Mouse (Mus musculus) MEL (cell line): ENCODE data around the gene Gclm.

Experiments
- CTCF ChIP-seq, 3 experiments: IDR thresholded peaks in 2 of 3; conservative IDR thresholded peaks in 1 of 3; 2 replicates each; pipeline ENCODE4 v1.5.1; 2011 to 2012; ENCODE audit warnings: low read length in 3 of 3, low read depth in 2 of 3, mild to moderate bottlenecking in 2 of 3, improper control_type of control experiment in 1 of 3, inconsistent platforms in 1 of 3, mixed read lengths in 1 of 3, moderate library complexity in 1 of 3; ENCODE audit not compliant: control insufficient read depth in 1 of 3, insufficient read depth in 1 of 3, poor library complexity in 1 of 3, severe bottlenecking in 1 of 3
- RCOR1 ChIP-seq: IDR thresholded peaks from 2 replicates; pipeline ENCODE4 v1.6.1; 2012; ENCODE audit warnings: low read depth, mild to moderate bottlenecking, inconsistent platforms, low read length, improper control_type of control experiment
- USF1 ChIP-seq: IDR thresholded peaks from 2 replicates; pipeline ENCODE4 v1.6.1; 2014; ENCODE audit warnings: low read depth, mild to moderate bottlenecking, inconsistent platforms, low read length, improper control_type of control experiment, moderate library complexity

GRCm38 (mm10) chr3:122242876-122243275 is 2.5 kb upstream of the Gclm start:
- TF ChIP-seq USF1, result no peak
- no peak for TF ChIP-seq RCOR1
- peak in 1 of 3 experiments; percentile 3; a peak in 1 of 6 replicates for TF ChIP-seq CTCF (IDR thresholded peaks at IDR 0.05 in 2 of 3, conservative IDR thresholded peaks at IDR 0.05 in 1 of 3; ENCODE audit: control insufficient read depth in 1 of 3, insufficient read depth in 1 of 3, low read depth in 2 of 3, low read length in 3 of 3, poor library complexity in 1 of 3, severe bottlenecking in 1 of 3)
